Mouse (Mus musculus): ENCODE data around the gene 4930505A04Rik.

DNA sequence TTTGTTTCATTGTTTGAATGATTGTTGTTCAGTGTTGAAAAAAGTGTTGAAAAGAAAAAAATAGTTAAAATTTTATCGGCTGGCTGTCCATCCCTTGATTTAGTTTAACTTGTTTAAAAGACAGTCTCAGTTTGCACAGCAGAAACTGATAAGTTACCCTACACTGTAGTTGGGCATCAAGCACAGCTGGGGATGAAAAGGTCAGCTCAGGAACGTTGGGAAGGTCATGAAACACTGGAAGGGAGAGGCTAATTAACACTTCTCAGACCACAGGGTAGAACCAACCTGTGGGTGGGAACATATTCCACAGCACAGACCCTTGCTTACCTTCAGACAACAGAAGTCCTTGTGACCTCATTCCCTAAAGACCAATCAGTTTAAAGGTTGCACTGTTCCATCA lies 25.5 kb upstream of the 4930505A04Rik start:
- TF ChIP-seq TAL1 (IDR thresholded peaks at IDR 0.05; ENCODE audit: low read length) (no peak), GATA1 (IDR thresholded peaks at IDR 0.05; ENCODE audit: low read length) (no peak)

Data from erythroblast, embryonic 14.5 days (primary cell).